Mouse (Mus musculus) kidney, embryonic 15.5 days (tissue): ENCODE data around the gene Klk1b1. TPM values are rescaled to one million over a fixed set of nuclear protein-coding genes. Genes with fewer than 3 reads are reported as not detected.
"Not testable (repeated sequence)": the region's sequence is repeated elsewhere in the genome, so short reads cannot be mapped to it uniquely, and the experiment has no call there.

ENCODE experiments used
- ATAC-seq: fragments of 200-750 bp; cut with Nextera tagmentation; replicated peaks from 2 replicates; pipeline ENCODE4 v1.8.0; 2017; ENCODE audit warnings: moderate TSS enrichment; ENCODE audit not compliant: low FRiP score
- H3K27ac ChIP-seq: fragments of 300-500 bp; sonication (generic); 2 replicates; pipeline ENCODE4 v1.5.1; 2015; ENCODE audit warnings: mild to moderate bottlenecking, inconsistent platforms
- H3K27me3 ChIP-seq: fragments of 300-500 bp; sonication (generic); 2 replicates; pipeline ENCODE4 v1.6.1; 2015; ENCODE audit warnings: inconsistent platforms
- H3K36me3 ChIP-seq: fragments of 300-500 bp; sonication (generic); 2 replicates; pipeline ENCODE4 v1.6.1; 2015; ENCODE audit warnings: inconsistent platforms
- H3K4me1 ChIP-seq: fragments of 300-500 bp; sonication (generic); 2 replicates; pipeline ENCODE4 v1.6.1; 2015; ENCODE audit warnings: inconsistent platforms
- H3K4me2 ChIP-seq: fragments of 300-500 bp; sonication (generic); 2 replicates; pipeline ENCODE4 v1.6.1; 2015; ENCODE audit warnings: moderate library complexity, mild to moderate bottlenecking, inconsistent platforms
- H3K4me3 ChIP-seq: fragments of 300-500 bp; sonication (generic); replicated peaks from 2 replicates; pipeline ENCODE4 v1.5.1; 2015; ENCODE audit warnings: mild to moderate bottlenecking, inconsistent platforms
- H3K9ac ChIP-seq: fragments of 300-500 bp; sonication (generic); 2 replicates; pipeline ENCODE4 v1.6.1; 2015; ENCODE audit warnings: mild to moderate bottlenecking, inconsistent platforms
- H3K9me3 ChIP-seq: fragments of 300-500 bp; sonication (generic); replicated peaks from 2 replicates; pipeline ENCODE4 v1.6.1; 2016; ENCODE audit warnings: inconsistent platforms
- WGBS: fragments of 180-500 bp; shearing (Covaris S2); methylation state at CpG from one replicate; pipeline ENCODE4 v1.1.7; 2015; ENCODE audit warnings: mixed read lengths; 5-methylcytosine and 5-hydroxymethylcytosine counted together
- polyA plus RNA-seq: library from polyadenylated mRNA; unstranded; fragments of >200 nt; fragmentation: Nextera tagmentation; extraction: Ambion mirVana; gene quantifications from 2 replicates; pipeline ENCODE4 v1.2.1, GENCODE M21; 2015

Gene Klk1b1
- polyA plus RNA-seq, 1 experiment from 2014 or later = not detected

DNA sequence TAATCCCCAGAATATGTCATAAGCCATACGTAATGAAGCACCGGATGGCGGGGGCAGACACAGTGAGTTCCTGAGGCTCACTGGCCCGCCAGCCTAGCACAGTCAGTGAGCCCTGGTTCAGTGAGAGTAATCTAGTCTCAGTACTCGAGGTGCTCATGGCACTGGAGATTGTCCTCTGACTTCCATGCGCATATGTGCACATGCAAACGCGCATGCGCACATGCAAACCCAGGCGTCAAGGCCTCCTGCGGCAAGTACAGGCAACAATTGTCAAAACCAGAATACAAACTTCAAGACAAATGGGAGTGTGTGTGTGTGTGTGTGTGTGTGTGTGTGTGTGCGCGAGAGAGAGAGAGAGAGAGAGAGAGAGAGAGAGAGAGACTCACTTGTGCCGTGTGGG lies 30.0 kb upstream of the Klk1b1 start:
- Histone ChIP-seq H3K9ac (no peak overlapping the region), H3K36me3 (no peaks in the 10 kb centered on the region), H3K4me2 (no peak overlapping the region), H3K4me1 (0 out of 2 replicates have a peak, but pooled peaks cover 5% of the 10 kb centered on the region), H3K27ac (no peak overlapping the region), H3K4me3 (no peak overlapping the region), H3K9me3 (no peaks in the 10 kb centered on the region), H3K27me3 (no peaks in the 10 kb centered on the region)
- 85% methylated on average over 14 of the region's 14 CpGs for WGBS
- no peak for ATAC-seq

DNA sequence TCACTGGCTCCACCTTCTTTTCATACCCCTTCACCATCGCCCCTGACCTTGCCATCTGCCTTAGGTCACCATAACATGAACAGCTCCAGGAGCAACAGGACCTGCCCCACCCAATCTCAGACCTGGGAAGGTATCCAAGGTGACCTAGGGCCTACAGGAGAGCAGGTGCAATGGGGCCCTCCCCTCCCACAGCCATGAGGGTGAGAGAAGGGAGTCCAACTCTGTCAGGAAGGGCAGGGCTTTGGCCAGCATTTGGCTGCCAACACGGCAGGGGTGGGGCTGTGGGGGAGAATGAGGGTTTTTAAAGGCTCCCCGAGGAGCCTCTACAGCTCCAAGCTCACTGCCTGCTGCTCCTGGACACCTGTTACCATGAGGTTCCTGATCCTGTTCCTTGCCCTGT lies 24.3 kb upstream of the Klk1b1 start:
- not testable (repeated sequence) for H3K4me3 ChIP-seq, H3K36me3 ChIP-seq, ATAC-seq, H3K9ac ChIP-seq, H3K27ac ChIP-seq, H3K4me1 ChIP-seq, H3K4me2 ChIP-seq, H3K27me3 ChIP-seq, H3K9me3 ChIP-seq
- 71% methylated on average over 3 of the region's 3 CpGs for WGBS

DNA sequence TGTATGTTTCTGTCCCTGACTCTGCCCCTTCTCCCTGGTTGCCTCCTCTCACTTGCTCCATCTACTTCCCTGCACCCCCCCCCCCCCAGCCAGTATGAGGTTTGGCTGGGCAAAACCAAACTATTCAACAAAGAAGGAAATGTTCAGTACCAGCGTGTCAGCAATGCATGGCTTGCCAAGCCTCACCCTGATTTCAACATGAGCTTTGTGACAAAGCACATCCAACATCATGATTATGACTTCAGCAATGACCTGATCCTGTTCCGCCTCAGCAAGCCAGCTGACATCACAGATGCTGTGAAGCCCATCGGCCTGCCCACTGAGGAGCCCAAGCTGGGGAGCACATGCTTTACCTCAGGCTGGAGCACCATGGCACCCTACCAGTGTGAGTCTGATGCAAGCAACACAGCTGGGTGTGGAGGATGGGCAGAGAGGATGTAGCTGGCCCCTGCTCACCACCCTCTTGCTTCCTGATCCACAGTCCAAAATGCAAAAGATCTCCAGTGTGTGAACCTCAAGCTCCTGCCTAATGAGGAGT lies 21.8 kb upstream of the Klk1b1 start:
- Histone ChIP-seq H3K9ac (no peak overlapping the region), H3K4me1 (no peaks in the 10 kb centered on the region), H3K9me3 (no peaks in the 10 kb centered on the region), H3K4me2 (no peak overlapping the region), H3K36me3 (no peaks in the 10 kb centered on the region), H3K27me3 (no peaks in the 10 kb centered on the region), H3K27ac (no peak overlapping the region), H3K4me3 (no peak overlapping the region)
- WGBS = 76% methylated on average over 3 of the region's 3 CpGs
- ATAC-seq = no peak

DNA sequence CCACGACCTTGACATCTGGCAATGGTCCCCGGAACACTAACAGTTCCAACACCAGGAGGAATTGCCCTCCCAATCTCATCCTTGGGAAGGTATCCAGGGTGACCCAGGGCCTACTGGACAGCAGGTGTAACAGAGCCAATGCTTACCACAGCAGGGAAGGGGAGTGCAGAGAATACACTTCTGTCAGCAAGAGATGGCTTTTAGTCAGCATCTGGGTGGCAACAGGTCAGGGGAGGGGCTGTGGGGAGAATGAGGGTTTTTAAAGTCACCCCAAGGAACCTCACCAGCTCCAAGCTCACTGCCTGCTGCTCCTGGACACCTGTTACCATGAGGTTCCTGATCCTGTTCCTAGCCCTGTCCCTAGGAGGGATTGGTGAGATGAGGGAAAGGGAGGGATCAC lies 16.2 kb upstream of the Klk1b1 start, which contains the start of gene Klk1b8:
Klk1b8 (plus strand) TSS at position 301 of the 400 bp plus-strand sequence.
- WGBS = 57% methylated on average over 2 of the region's 2 CpGs
- no peak within 1 kb of the TSS for H3K27ac ChIP-seq
- no peak within 1 kb of the TSS for H3K4me3 ChIP-seq
- no peak within 1 kb of the TSS for H3K4me2 ChIP-seq
- 0 out of 2 replicates have a peak, but pooled peaks cover 10% of the 10 kb centered on the region for H3K4me1 ChIP-seq
- H3K9me3 ChIP-seq = no peaks in the 10 kb centered on the region
- H3K36me3 ChIP-seq = no peaks in the 10 kb centered on the region
- H3K27me3 ChIP-seq = no peaks in the 10 kb centered on the region
- no peak within 1 kb of the TSS for H3K9ac ChIP-seq
- ATAC-seq = no peak

DNA sequence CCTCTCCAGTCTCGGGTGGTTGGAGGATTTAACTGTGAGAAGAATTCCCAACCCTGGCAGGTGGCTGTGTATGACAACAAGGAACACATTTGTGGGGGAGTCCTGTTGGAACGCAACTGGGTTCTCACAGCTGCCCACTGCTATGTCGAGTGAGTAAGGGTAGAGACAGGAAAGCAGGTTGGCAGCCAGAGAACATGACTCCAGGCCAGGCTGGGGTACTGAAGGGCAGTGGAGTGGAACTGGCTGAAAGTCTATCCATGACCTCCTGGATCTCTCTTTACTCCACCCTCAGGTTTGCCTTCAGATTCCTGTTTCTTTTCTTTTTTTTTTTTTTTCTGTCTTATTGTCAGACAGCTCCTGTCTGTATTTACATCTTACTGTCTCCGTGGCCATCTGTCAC lies 13.8 kb upstream of the Klk1b1 start:
- Histone ChIP-seq H3K9ac (no peak overlapping the region), H3K4me1 (0 out of 2 replicates have a peak, but pooled peaks cover 10% of the 10 kb centered on the region), H3K4me3 (no peak overlapping the region), H3K36me3 (no peaks in the 10 kb centered on the region), H3K9me3 (no peaks in the 10 kb centered on the region), H3K27ac (no peak overlapping the region), H3K4me2 (no peak overlapping the region), H3K27me3 (no peaks in the 10 kb centered on the region)
- peak; percentile 79 for ATAC-seq
- WGBS = 28% methylated on average over 4 of the region's 4 CpGs

DNA sequence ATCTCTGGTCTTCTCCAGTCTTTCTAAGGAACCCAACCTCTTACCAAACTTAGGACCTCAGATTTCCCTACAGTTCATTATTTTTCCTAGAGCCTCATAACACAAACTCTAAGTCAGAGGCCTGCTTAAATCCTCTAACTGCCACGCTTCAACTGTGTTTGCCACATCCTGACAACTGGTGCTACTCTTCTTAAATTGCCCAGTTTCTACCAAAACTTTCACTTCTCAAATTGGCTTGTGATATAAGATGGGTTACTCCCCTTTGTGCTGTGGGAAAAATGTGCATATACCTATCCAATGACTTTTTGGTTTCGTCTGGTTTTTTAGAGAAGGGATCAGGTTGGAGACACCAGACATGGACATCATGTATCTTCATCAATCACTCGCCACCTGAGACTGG lies 507 bp downstream of the Klk1b1 start:
- no peak for ATAC-seq

DNA sequence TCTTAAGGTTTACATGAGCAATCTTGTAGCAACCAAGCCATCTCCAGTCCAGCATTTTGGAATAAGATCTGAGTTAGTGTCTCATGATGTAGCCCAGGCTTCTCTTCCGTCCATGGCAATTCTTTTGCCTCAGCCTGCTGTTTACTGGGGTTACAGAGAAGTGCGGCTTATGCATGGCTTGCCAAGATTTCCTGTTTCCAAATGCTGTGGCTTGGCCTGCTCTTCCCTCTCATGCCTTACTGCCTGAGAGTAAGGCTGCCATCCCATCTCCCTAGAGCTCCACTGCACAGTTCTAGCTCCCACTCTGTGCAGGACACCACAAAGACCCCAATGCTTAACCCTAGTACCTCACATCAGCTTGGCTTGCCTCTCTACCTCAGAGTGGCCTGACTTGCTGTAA lies 1.1 kb downstream of the Klk1b1 start:
- no peak overlapping the region for H3K27ac ChIP-seq
- H3K4me3 ChIP-seq = no peak overlapping the region
- no peaks in the 10 kb centered on the region for H3K4me1 ChIP-seq
- H3K27me3 ChIP-seq = no peaks in the 10 kb centered on the region
- 84% methylated on average over 2 of the region's 2 CpGs for WGBS
- no peak overlapping the region for H3K9ac ChIP-seq
- H3K9me3 ChIP-seq = no peaks in the 10 kb centered on the region
- H3K36me3 ChIP-seq = no peaks in the 10 kb centered on the region
- ATAC-seq = no peak
- no peak overlapping the region for H3K4me2 ChIP-seq

More for the DNA sequence above, 507 bp downstream of the Klk1b1 start:
- Histone ChIP-seq H3K27me3 (no peaks in the 10 kb centered on the region), H3K27ac (no peak overlapping the region), H3K4me1 (no peaks in the 10 kb centered on the region), H3K36me3 (no peaks in the 10 kb centered on the region), H3K4me3 (no peak overlapping the region), H3K9me3 (no peaks in the 10 kb centered on the region), H3K4me2 (no peak overlapping the region), H3K9ac (no peak overlapping the region)
- WGBS = 79% methylated on average over 3 of the region's 3 CpGs

DNA sequence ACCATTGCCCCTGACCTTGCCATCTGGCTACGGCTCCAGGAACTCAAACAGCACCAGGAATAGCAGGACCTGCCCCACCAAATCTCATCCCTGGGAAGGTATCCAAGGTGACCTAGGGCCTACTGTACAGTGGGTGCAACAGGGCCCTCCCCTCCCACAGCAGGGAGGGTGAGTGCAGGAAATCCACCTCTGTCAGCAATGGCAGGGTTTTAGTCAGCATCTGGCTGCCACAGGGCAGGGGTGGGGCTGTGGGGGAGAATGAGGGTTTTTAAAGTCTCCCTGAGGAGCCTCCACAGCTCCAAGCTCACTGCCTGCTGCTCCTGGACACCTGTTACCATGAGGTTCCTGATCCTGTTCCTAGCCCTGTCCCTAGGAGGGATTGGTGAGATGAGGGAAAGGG lies 9.2 kb downstream of the Klk1b1 start, which contains the start of gene Klk1b9:
Klk1b9 (plus strand) TSS at position 301 of the 400 bp plus-strand sequence.
- not testable (repeated sequence) for H3K4me2 ChIP-seq, ATAC-seq, H3K27me3 ChIP-seq, H3K9ac ChIP-seq, H3K4me3 ChIP-seq, H3K9me3 ChIP-seq, H3K27ac ChIP-seq, H3K4me1 ChIP-seq, H3K36me3 ChIP-seq
- WGBS = 63% methylated on average over 1 of the region's 1 CpGs

DNA sequence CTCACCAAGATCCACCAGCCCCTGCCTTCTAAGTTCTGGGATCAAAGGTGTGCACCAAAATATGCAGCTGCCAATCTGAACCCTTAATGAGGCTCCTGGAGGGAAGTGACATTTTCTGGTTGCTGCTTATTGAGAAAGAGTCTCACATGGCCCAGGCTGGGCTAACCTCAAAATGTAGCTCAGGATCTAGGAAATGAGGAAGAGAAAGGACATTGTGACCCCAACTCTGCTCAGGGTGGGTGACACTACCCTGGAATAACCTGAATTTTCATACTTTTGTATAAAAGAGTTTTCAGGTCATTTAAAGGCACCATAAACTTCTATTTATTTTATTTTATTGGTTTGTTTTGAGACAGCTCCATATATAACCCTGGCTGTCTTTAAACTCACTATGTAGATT lies 19.1 kb downstream of the Klk1b1 start:
- Histone ChIP-seq H3K4me3 (no peak overlapping the region), H3K36me3 (no peaks in the 10 kb centered on the region), H3K9ac (no peak overlapping the region), H3K4me2 (no peak overlapping the region), H3K27ac (no peak overlapping the region), H3K4me1 (no peaks in the 10 kb centered on the region), H3K27me3 (no peaks in the 10 kb centered on the region), H3K9me3 (no peaks in the 10 kb centered on the region)
- ATAC-seq = no peak

DNA sequence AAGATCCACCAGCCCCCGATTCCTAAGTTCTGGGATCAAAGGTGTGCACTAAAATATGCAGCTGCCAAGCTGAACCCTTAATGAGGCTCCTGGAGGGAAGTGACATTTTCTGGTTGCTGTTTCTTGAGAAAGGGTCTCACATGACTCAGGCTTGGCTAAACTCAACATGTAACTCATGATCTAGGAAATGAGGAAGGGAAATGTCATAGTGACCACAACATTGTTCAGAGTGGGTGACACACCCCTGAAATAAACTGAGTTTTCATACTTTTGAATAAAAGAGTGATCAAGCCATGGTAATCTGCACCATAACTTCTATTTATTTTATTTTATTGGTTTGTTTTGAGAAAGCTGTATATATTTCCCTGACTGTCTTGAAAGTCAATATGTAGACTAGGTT lies 28.3 kb downstream of the Klk1b1 start:
- H3K9ac ChIP-seq, H3K36me3 ChIP-seq, H3K4me2 ChIP-seq, H3K27ac ChIP-seq, H3K4me3 ChIP-seq, ATAC-seq, H3K4me1 ChIP-seq, H3K9me3 ChIP-seq, H3K27me3 ChIP-seq: not testable (repeated sequence)
- 55% methylated on average over 1 of the region's 1 CpGs for WGBS

DNA sequence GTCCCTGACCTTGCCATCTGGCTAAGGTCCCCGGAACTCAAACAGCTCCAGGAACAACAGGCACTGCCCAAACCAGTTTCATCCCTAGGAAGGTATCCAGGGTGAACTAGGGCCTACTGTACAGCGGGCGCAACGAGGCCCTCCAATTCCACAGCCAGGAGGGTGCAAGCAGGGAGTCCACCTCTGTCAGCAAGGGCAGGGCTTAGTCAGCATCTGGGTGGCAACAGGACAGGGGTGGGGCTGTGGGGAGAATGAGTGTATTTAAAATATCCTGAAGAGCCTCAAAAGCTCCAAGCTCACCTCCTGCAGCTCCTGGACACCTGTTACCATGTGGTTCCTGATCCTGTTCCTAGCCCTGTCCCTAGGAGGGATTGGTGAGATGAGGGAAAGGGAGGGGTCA lies 29.0 kb downstream of the Klk1b1 start, which contains the start of gene Klk1b11:
Klk1b11 (plus strand) TSS at position 301 of the 400 bp plus-strand sequence.
- H3K4me1 ChIP-seq, H3K27me3 ChIP-seq, ATAC-seq, H3K4me2 ChIP-seq, H3K9ac ChIP-seq, H3K9me3 ChIP-seq, H3K27ac ChIP-seq, H3K4me3 ChIP-seq, H3K36me3 ChIP-seq: not testable (repeated sequence)
- WGBS = 84% methylated on average over 4 of the region's 4 CpGs

DNA sequence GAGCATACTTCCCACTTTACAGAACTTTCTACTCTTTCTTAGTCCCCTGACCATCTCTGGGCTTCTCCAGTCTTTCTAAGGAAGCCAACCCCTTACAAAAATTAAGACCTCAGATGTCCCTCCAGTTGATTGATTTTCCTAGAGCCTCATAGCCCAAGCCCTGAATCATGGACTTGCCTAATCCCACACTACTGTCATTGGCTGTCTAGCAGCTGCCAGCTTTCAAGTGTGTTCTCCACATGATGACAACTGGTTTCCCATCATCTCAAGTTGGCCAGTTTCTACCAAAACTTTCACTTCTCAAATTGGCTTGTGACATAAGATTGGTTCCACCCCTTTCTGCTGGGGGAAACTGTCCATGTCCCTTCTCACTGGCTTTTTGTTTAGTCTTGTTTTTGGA lies 38.3 kb downstream of the Klk1b1 start:
- no peak overlapping the region for H3K27ac ChIP-seq

DNA sequence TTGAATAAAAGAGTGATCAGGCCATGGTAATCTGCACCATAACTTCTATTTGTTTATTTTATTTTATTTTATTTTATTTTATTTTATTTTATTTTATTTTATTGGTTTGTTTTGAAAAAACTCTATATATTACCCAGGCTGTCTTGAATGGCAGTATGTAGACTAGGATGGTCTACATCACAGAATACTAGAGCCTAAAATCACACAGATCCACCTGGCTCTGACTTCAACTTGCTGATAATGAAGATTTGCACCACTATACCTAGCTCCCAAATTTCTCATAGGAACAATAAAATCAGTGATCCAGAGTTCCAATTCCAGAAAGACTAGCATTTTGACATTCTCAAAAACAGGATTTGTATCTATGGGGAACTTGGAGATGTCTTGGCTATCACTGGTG lies 45.3 kb downstream of the Klk1b1 start, which contains the start of gene Klk1b26:
Klk1b26 (plus strand) TSS at position 301 of the 400 bp plus-strand sequence.
- H3K36me3 ChIP-seq, H3K9me3 ChIP-seq, ATAC-seq, H3K27ac ChIP-seq, H3K4me2 ChIP-seq, H3K27me3 ChIP-seq, H3K4me3 ChIP-seq, H3K4me1 ChIP-seq, H3K9ac ChIP-seq: not testable (repeated sequence)

More for the DNA sequence above, 38.3 kb downstream of the Klk1b1 start:
- Histone ChIP-seq H3K27me3 (no peaks in the 10 kb centered on the region), H3K9me3 (no peaks in the 10 kb centered on the region), H3K4me1 (no peaks in the 10 kb centered on the region), H3K9ac (no peak overlapping the region), H3K36me3 (no peaks in the 10 kb centered on the region), H3K4me2 (no peak overlapping the region), H3K4me3 (no peak overlapping the region)
- ATAC-seq = no peak
